Mouse (Mus musculus) spleen, postnatal 10 days (tissue): ENCODE data around the gene Mut.

ENCODE experiments used
- DNase-seq, 2 experiments: peaks; one replicate each; pipeline ENCODE4 v3.0.0; 2021 to 2022; ENCODE audit warnings: low spot score in 2 of 2

The Mut gene

GRCm38 (mm10) chr17:40934420-40935231 is at the start of gene Mut, which contains the start of gene Cenpq:
TSS of gene Mut (plus strand) at chr17:40934685.
TSS of gene Cenpq (minus strand) at chr17:40935047.
- peak; percentile 94 to 98 for DNase-seq

GRCm38 (mm10) chr17:40885155-40885554 is 49.3 kb upstream of the Mut start:
- DNase-seq, result no peak

- no peak for DNase-seq
These were observed 46.5 kb upstream of the Mut start for GRCm38 (mm10) chr17:40887849-40888536.

- no peak for DNase-seq
These were observed 37.6 kb upstream of the Mut start for GRCm38 (mm10) chr17:40896863-40897262.

- no peak for DNase-seq
These were observed 34.6 kb upstream of the Mut start for GRCm38 (mm10) chr17:40899783-40900363.

- no peak for DNase-seq
These were observed 31.1 kb upstream of the Mut start for GRCm38 (mm10) chr17:40903345-40903744.

GRCm38 (mm10) chr17:40904056-40904597 is 30.4 kb upstream of the Mut start:
- DNase-seq, result no peak

- DNase-seq, result no peak
These were observed 29.7 kb upstream of the Mut start for GRCm38 (mm10) chr17:40904721-40905154.

GRCm38 (mm10) chr17:40914250-40914649 is 20.2 kb upstream of the Mut start, which contains the start of gene Glyatl3:
TSS of gene Glyatl3 (minus strand) at chr17:40914350.
- DNase-seq, result no peak

- DNase-seq, result no peak
These were observed 19.0 kb upstream of the Mut start for GRCm38 (mm10) chr17:40915499-40915898.

GRCm38 (mm10) chr17:40933985-40934384 is 500 bp upstream of the Mut start:
- peak in 1 of 2 experiments; percentile 27 for DNase-seq

GRCm38 (mm10) chr17:40948518-40948917 is 14.0 kb downstream of the Mut start:
- DNase-seq, result no peak

- no peak for DNase-seq
These were observed 43.4 kb downstream of the Mut start for GRCm38 (mm10) chr17:40977914-40978313.

- DNase-seq, result no peak
These were observed 57.6 kb downstream of the Mut start for GRCm38 (mm10) chr17:40992102-40992501.
